Mouse (Mus musculus) C2C12 (cell line): ENCODE measurements around the gene 4930503B20Rik.

ENCODE experiments used
- CTCF ChIP-seq: IDR thresholded peaks from one replicate; pipeline ENCODE4 v1.5.1; 2011; ENCODE audit not compliant: control insufficient read depth, insufficient read depth, insufficient read length
- USF1 ChIP-seq: IDR thresholded peaks from one replicate; pipeline ENCODE4 v1.6.1; 2011; ENCODE audit warnings: low read depth, mild to moderate bottlenecking, control low read depth, moderate library complexity

DNA sequence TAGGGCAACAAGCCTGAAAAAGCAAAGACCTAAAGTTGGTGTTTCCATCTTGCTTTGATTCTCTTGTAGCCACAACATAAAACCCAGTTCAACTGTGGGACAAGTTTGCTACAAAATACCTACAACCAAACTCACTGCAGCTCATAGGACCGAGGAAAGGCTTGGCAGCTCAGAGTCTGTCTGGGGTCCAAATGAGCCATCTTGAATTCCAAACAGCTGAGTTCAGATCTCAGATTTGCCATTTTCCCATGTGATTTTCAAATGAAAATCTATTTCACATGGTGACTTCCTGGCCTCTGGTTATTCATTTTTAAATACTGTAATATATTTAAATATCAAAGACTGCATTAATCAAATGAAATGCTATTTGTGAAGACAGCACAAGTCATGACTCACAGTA lies 24.0 kb upstream of the 4930503B20Rik start:
- TF ChIP-seq USF1 (no peak), CTCF (no peak)
